Mouse (Mus musculus): ENCODE measurements around the gene Bri3bp.
"Not testable (repeated sequence)": the region's sequence is repeated elsewhere in the genome, so short reads cannot be mapped to it uniquely, and the experiment has no call there.

Gene Bri3bp

GRCm38 (mm10) chr5:125441234-125442114, at the start of gene Bri3bp:
Gene Bri3bp (plus strand): TSS chr5:125441568.
- DNase-seq (ENCODE audit: low read depth, low spot score), result peak; percentile 68

- DNase-seq (ENCODE audit: low read depth, low spot score), result no peak
Observed at GRCm38 (mm10) chr5:125391609-125392008, 49.8 kb upstream of the Bri3bp start.

- not testable (repeated sequence) for DNase-seq (ENCODE audit: low read depth, low spot score)
Observed at GRCm38 (mm10) chr5:125392176-125392575, 49.2 kb upstream of the Bri3bp start.

- DNase-seq (ENCODE audit: low read depth, low spot score), result no peak
Observed at GRCm38 (mm10) chr5:125392618-125392976, 48.8 kb upstream of the Bri3bp start.

GRCm38 (mm10) chr5:125392977-125393621, 48.3 kb upstream of the Bri3bp start:
- DNase-seq (ENCODE audit: low read depth, low spot score), result peak; percentile 87

- DNase-seq (ENCODE audit: low read depth, low spot score), result peak; percentile 84
Observed at GRCm38 (mm10) chr5:125393622-125394603, 47.5 kb upstream of the Bri3bp start.

- DNase-seq (ENCODE audit: low read depth, low spot score), result no peak
Observed at GRCm38 (mm10) chr5:125395008-125395407, 46.4 kb upstream of the Bri3bp start.

- no peak for DNase-seq (ENCODE audit: low read depth, low spot score)
Observed at GRCm38 (mm10) chr5:125400903-125401302, 40.5 kb upstream of the Bri3bp start.

GRCm38 (mm10) chr5:125402476-125402875, 38.9 kb upstream of the Bri3bp start:
- no peak for DNase-seq (ENCODE audit: low read depth, low spot score)

GRCm38 (mm10) chr5:125402991-125403390, 38.4 kb upstream of the Bri3bp start:
- no peak for DNase-seq (ENCODE audit: low read depth, low spot score)

- no peak for DNase-seq (ENCODE audit: low read depth, low spot score)
Observed at GRCm38 (mm10) chr5:125403481-125404465, 37.6 kb upstream of the Bri3bp start.

GRCm38 (mm10) chr5:125404536-125404902, 36.8 kb upstream of the Bri3bp start:
- no peak for DNase-seq (ENCODE audit: low read depth, low spot score)

- DNase-seq (ENCODE audit: low read depth, low spot score), result no peak
Observed at GRCm38 (mm10) chr5:125404903-125405545, 36.3 kb upstream of the Bri3bp start.

- peak; percentile 85 for DNase-seq (ENCODE audit: low read depth, low spot score)
Observed at GRCm38 (mm10) chr5:125405546-125406248, 35.7 kb upstream of the Bri3bp start.

GRCm38 (mm10) chr5:125406322-125407016, 34.9 kb upstream of the Bri3bp start:
- no peak for DNase-seq (ENCODE audit: low read depth, low spot score)

GRCm38 (mm10) chr5:125407020-125407830, 34.1 kb upstream of the Bri3bp start:
- DNase-seq (ENCODE audit: low read depth, low spot score), result no peak

- DNase-seq (ENCODE audit: low read depth, low spot score), result no peak
Observed at GRCm38 (mm10) chr5:125407910-125408575, 33.3 kb upstream of the Bri3bp start.

All from embryo, embryonic 11.5 days (tissue).